Mouse (Mus musculus) embryonic facial prominence, embryonic 15.5 days (tissue): ENCODE data around the gene Gm1043. TPM values are rescaled to one million over a fixed set of nuclear protein-coding genes. Genes with fewer than 3 reads are reported as not detected.

Experiments
- polyA plus RNA-seq: library from polyadenylated mRNA; unstranded; fragments of >200 nt; fragmentation: Nextera tagmentation; extraction: Ambion mirVana; gene quantifications from 2 replicates; pipeline ENCODE4 v1.2.1, GENCODE M21; 2015

Gene Gm1043
- polyA plus RNA-seq, 1 experiment from 2014 or later = 0.03 TPM

Other genes with a start within 250 kb of the Gm1043 start
- gene Ppp2r2c, start 216.9 kb upstream of the Gm1043 start, polyA plus RNA-seq = 0.92 and 1.0 TPM in 2 replicates
- gene Wfs1, start 96.2 kb upstream of the Gm1043 start, polyA plus RNA-seq = 12.5 and 13.3 TPM in 2 replicates
- gene Crmp1, start 156.6 kb downstream of the Gm1043 start, polyA plus RNA-seq = 15.9 and 18.5 TPM in 2 replicates